9 mouse cellular contexts compared by ENCODE assay signal in genomic region chr13:76484086-76484709, GRCm38 (mm10).
DNase-seq lines count a peak whose midpoint lies in the region; ATAC-seq and TF ChIP-seq lines count a peak whose summit lies in the region.
"Had no signal": no experiment of that assay in that cellular context is flagged by ENCODE, and none has a peak within 500 bp of the region (broad histone marks: within the 10 kb centered on the region; RNA-seq: fewer than 3 reads in every experiment).

No protein-coding gene starts in this region.

- no peak overlapping the region for H3K9ac ChIP-seq in ES-E14 (ENCODE audit: insufficient read depth, low read depth, low read length, poor library complexity, severe bottlenecking)
- no peak overlapping the region for H3K9ac ChIP-seq in forebrain, postnatal 0 days

- 0 out of 2 replicates have a peak, but pooled peaks have one; percentile 45 for ATAC-seq in cerebellum, adult (ENCODE audit: insufficient number of reproducible peaks, low FRiP score, low TSS enrichment)
- no peak for ATAC-seq in forebrain, postnatal 0 days

- H3K27me3 ChIP-seq in forebrain, postnatal 0 days (ENCODE audit: insufficient read depth, low read length), result no peaks in the 10 kb centered on the region

- no peaks in the 10 kb centered on the region for H3K36me3 ChIP-seq in ES-E14 (ENCODE audit: control insufficient read depth, insufficient read depth, low read length, poor library complexity, severe bottlenecking)
- no peaks in the 10 kb centered on the region for H3K36me3 ChIP-seq in forebrain, postnatal 0 days (ENCODE audit: insufficient read depth)

- H3K27ac ChIP-seq in ES-E14 (ENCODE audit: insufficient read depth, low read depth, low read length, poor library complexity, severe bottlenecking), result no peak overlapping the region
- no peak overlapping the region for H3K27ac ChIP-seq in forebrain, postnatal 0 days (ENCODE audit: low read depth, low read length)

- in situ Hi-C loops in ES-E14 (cut with MboI; ENCODE audit: low sequenced_read_pairs in 2 of 2, unreplicated experiment in 2 of 2), result no loop called here

- WGBS in forebrain, postnatal 0 days, result 8% methylated on average over 2 of the region's 2 CpGs

- H3K4me3 ChIP-seq in ES-E14 (ENCODE audit: insufficient read depth in 1 of 2, low read depth in 1 of 2, low read length in 2 of 2, poor library complexity in 1 of 2, severe bottlenecking in 1 of 2), result no peak overlapping the region
- no peak overlapping the region for H3K4me3 ChIP-seq in forebrain, postnatal 0 days (ENCODE audit: low read depth, low read length)
- H3K4me3 ChIP-seq: erythroblast, embryonic 14.5 days had no signal

- no peak for TF ChIP-seq CTCF in forebrain, postnatal 0 days (IDR thresholded peaks at IDR 0.05; ENCODE audit: low read depth)

- no peaks in the 10 kb centered on the region for H3K4me1 ChIP-seq in ES-E14 (ENCODE audit: control insufficient read depth in 2 of 2, insufficient read depth in 2 of 2, low read length in 2 of 2, poor library complexity in 1 of 2)
- H3K4me1 ChIP-seq in forebrain, postnatal 0 days (ENCODE audit: insufficient read depth), result no peaks in the 10 kb centered on the region

- DNase-seq in cerebellum, adult 8-10 months, result no peak
- DNase-seq in ES-E14 (ENCODE audit: low read depth, low spot score), result peak; percentile 8
- peak; percentile 21 for DNase-seq in forebrain, postnatal 0 days
- peak; percentile 43 for DNase-seq in kidney, postnatal 14 days
- DNase-seq in retina, postnatal 1 day, result peak; percentile 64
- no peak for DNase-seq in spleen, postnatal 10 days (ENCODE audit: low spot score in 2 of 2)
- no peak for DNase-seq in thymus, postnatal 0 days (ENCODE audit: low spot score)

- H3K4me2 ChIP-seq in forebrain, postnatal 0 days (ENCODE audit: low read depth), result no peak overlapping the region

- H3K9me3 ChIP-seq in ES-E14 (ENCODE audit: control insufficient read depth, insufficient read depth, low read depth, low read length), result no peaks in the 10 kb centered on the region
- no peaks in the 10 kb centered on the region for H3K9me3 ChIP-seq in forebrain, postnatal 0 days (ENCODE audit: low read length)

TF ChIP-seq in ES-E14, 5 proteins besides CTCF, POLR2A, EP300 and RAD21:
- no peak for TF ChIP-seq ZNF384 (IDR thresholded peaks at IDR 0.05; ENCODE audit: low read depth, low read length)
- TF ChIP-seq HCFC1 (IDR thresholded peaks at IDR 0.05; ENCODE audit: borderline replicate concordance, insufficient read depth, low read length), result no peak

Comparison
In these comparisons a context has a peak if more than half of its experiments do, and no peak if none do; other contexts are left out.
1. DNase-seq: peak in ES-E14 (single experiment), forebrain, postnatal 0 days (single experiment), kidney, postnatal 14 days (single experiment) and retina, postnatal 1 day (single experiment); none in cerebellum, adult 8-10 months (single experiment), spleen, postnatal 10 days (0 of 2) and thymus, postnatal 0 days (single experiment).